Mouse (Mus musculus) limb, embryonic 11.5 days (tissue): Measurements from ENCODE around the gene Ugt1a6b. TPM values are rescaled to one million over a fixed set of nuclear protein-coding genes. Genes with fewer than 3 reads are reported as not detected.

ENCODE experiments used
- ATAC-seq: fragments of 200-750 bp; cut with Nextera tagmentation; 2 replicates; pipeline ENCODE4 v1.8.0; 2017; ENCODE audit warnings: low read depth; ENCODE audit not compliant: insufficient number of reproducible peaks, low FRiP score, low TSS enrichment
- DNase-seq: peaks from one replicate; pipeline ENCODE4 v3.0.0-alpha.2; 2015; ENCODE audit warnings: low spot score
- H3K27ac ChIP-seq: fragments of 300-500 bp; sonication (generic); replicated peaks from 2 replicates; pipeline ENCODE4 v1.5.1; 2014; ENCODE audit warnings: low read depth, mild to moderate bottlenecking, low read length
- H3K27me3 ChIP-seq: fragments of 300-500 bp; sonication (generic); 2 replicates; pipeline ENCODE4 v1.6.1; 2014; ENCODE audit warnings: mild to moderate bottlenecking, low read length, mixed read lengths; ENCODE audit not compliant: control insufficient read depth, insufficient read depth
- H3K36me3 ChIP-seq: fragments of 300-500 bp; sonication (generic); 2 replicates; pipeline ENCODE4 v1.6.1; 2014; ENCODE audit warnings: mild to moderate bottlenecking, low read length, moderate library complexity, mixed read lengths; ENCODE audit not compliant: control insufficient read depth, insufficient read depth
- H3K4me1 ChIP-seq: fragments of 300-500 bp; sonication (generic); 2 replicates; pipeline ENCODE4 v1.6.1; 2014; ENCODE audit warnings: low read length, mixed read lengths; ENCODE audit not compliant: control insufficient read depth, insufficient read depth
- H3K4me2 ChIP-seq: fragments of 300-500 bp; sonication (generic); 2 replicates; pipeline ENCODE4 v1.6.1; 2014; ENCODE audit warnings: low read depth, mild to moderate bottlenecking, moderate library complexity; ENCODE audit not compliant: severe bottlenecking
- H3K4me3 ChIP-seq: fragments of 300-500 bp; sonication (generic); 2 replicates; pipeline ENCODE4 v1.5.1; 2014; ENCODE audit warnings: low read depth, low read length
- H3K9ac ChIP-seq: fragments of 300-500 bp; sonication (generic); 2 replicates; pipeline ENCODE4 v1.6.1; 2014; ENCODE audit warnings: mild to moderate bottlenecking, low read length
- H3K9me3 ChIP-seq: fragments of 300-500 bp; sonication (generic); 2 replicates; pipeline ENCODE4 v1.6.1; 2016; ENCODE audit warnings: low read length; ENCODE audit not compliant: control insufficient read depth
- WGBS: fragments of 180-500 bp; shearing (Covaris S2); extraction: QIAGEN DNeasy Blood & Tissue Kit; methylation state at CpG from one replicate; pipeline ENCODE4 v1.1.7; 2014; 5-methylcytosine and 5-hydroxymethylcytosine counted together
- polyA plus RNA-seq: library from polyadenylated mRNA; unstranded; fragments of >200 nt; fragmentation: Nextera tagmentation; extraction: Ambion mirVana; gene quantifications from 2 replicates; pipeline ENCODE4 v1.2.1, GENCODE M21; 2014

Gene Ugt1a6b
- polyA plus RNA-seq, 1 experiment from 2014 or later: not detected

- no peak for ATAC-seq
These were observed 110.9 kb downstream of the Ugt1a6b start for GRCm38 (mm10) chr1:88213766-88214461.

GRCm38 (mm10) chr1:88214462-88214952 lies 111.5 kb downstream of the Ugt1a6b start:
- no peaks in the 10 kb centered on the region for H3K27me3 ChIP-seq
- no peak overlapping the region for H3K4me3 ChIP-seq
- H3K27ac ChIP-seq: no peak overlapping the region
- ATAC-seq: no peak
- H3K36me3 ChIP-seq: no peaks in the 10 kb centered on the region
- H3K4me1 ChIP-seq: no peaks in the 10 kb centered on the region
- no peak overlapping the region for H3K4me2 ChIP-seq
- H3K9me3 ChIP-seq: peaks cover 59% of the 10 kb centered on the region
- DNase-seq: peak; percentile 25
- no peak overlapping the region for H3K9ac ChIP-seq
- 80% methylated on average over 2 of the region's 2 CpGs for WGBS

More at GRCm38 (mm10) chr1:88213766-88214461, 110.9 kb downstream of the Ugt1a6b start:
- H3K4me2 ChIP-seq: no peak overlapping the region
- H3K27me3 ChIP-seq: no peaks in the 10 kb centered on the region
- peak; percentile 30 for DNase-seq
- H3K9me3 ChIP-seq: peaks cover 59% of the 10 kb centered on the region
- WGBS: 78% methylated on average over 2 of the region's 2 CpGs
- no peak overlapping the region for H3K9ac ChIP-seq
- no peaks in the 10 kb centered on the region for H3K4me1 ChIP-seq
- H3K36me3 ChIP-seq: no peaks in the 10 kb centered on the region
- H3K27ac ChIP-seq: no peak overlapping the region
- no peak overlapping the region for H3K4me3 ChIP-seq

GRCm38 (mm10) chr1:88215466-88216380 lies 112.7 kb downstream of the Ugt1a6b start:
- Histone ChIP-seq H3K36me3 (no peaks in the 10 kb centered on the region), H3K4me1 (no peaks in the 10 kb centered on the region), H3K27ac (no peak overlapping the region), H3K4me2 (no peak overlapping the region), H3K4me3 (no peak overlapping the region), H3K9ac (no peak overlapping the region), H3K9me3 (peaks cover 59% of the 10 kb centered on the region), H3K27me3 (no peaks in the 10 kb centered on the region)
- ATAC-seq: no peak
- peak; percentile 30 for DNase-seq
- WGBS: 72% methylated on average over 10 of the region's 10 CpGs

GRCm38 (mm10) chr1:88216551-88216950 lies 113.5 kb downstream of the Ugt1a6b start:
- Histone ChIP-seq H3K27ac (no peak overlapping the region), H3K4me3 (no peak overlapping the region), H3K36me3 (no peaks in the 10 kb centered on the region), H3K4me1 (no peaks in the 10 kb centered on the region), H3K9me3 (peaks cover 56% of the 10 kb centered on the region), H3K4me2 (no peak overlapping the region), H3K27me3 (no peaks in the 10 kb centered on the region), H3K9ac (no peak overlapping the region)
- no peak for ATAC-seq
- peak; percentile 22 for DNase-seq
- WGBS: 56% methylated on average over 2 of the region's 2 CpGs

GRCm38 (mm10) chr1:88217144-88217543 lies 114.1 kb downstream of the Ugt1a6b start:
- DNase-seq: peak; percentile 40
- H3K9me3 ChIP-seq: peaks cover 51% of the 10 kb centered on the region
- no peak overlapping the region for H3K4me2 ChIP-seq
- no peak overlapping the region for H3K9ac ChIP-seq
- no peaks in the 10 kb centered on the region for H3K4me1 ChIP-seq
- H3K4me3 ChIP-seq: no peak overlapping the region
- 68% methylated on average over 2 of the region's 2 CpGs for WGBS
- H3K36me3 ChIP-seq: no peaks in the 10 kb centered on the region
- no peak for ATAC-seq
- no peaks in the 10 kb centered on the region for H3K27me3 ChIP-seq
- no peak overlapping the region for H3K27ac ChIP-seq

- DNase-seq (peak; percentile 25), ATAC-seq (no peak)
- Histone ChIP-seq H3K9ac (no peak overlapping the region), H3K4me2 (no peak overlapping the region), H3K36me3 (no peaks in the 10 kb centered on the region), H3K4me3 (no peak overlapping the region), H3K9me3 (peaks cover 48% of the 10 kb centered on the region), H3K27ac (no peak overlapping the region), H3K27me3 (no peaks in the 10 kb centered on the region), H3K4me1 (no peaks in the 10 kb centered on the region)
- WGBS: 40% methylated on average over 3 of the region's 3 CpGs
These were observed 114.5 kb downstream of the Ugt1a6b start for GRCm38 (mm10) chr1:88217576-88217975.

GRCm38 (mm10) chr1:88218051-88218450 lies 115.0 kb downstream of the Ugt1a6b start:
- Histone ChIP-seq H3K9ac (no peak overlapping the region), H3K36me3 (no peaks in the 10 kb centered on the region), H3K9me3 (peaks cover 43% of the 10 kb centered on the region), H3K4me3 (no peak overlapping the region), H3K27me3 (no peaks in the 10 kb centered on the region), H3K4me1 (no peaks in the 10 kb centered on the region), H3K4me2 (no peak overlapping the region), H3K27ac (no peak overlapping the region)
- 76% methylated on average over 9 of the region's 9 CpGs for WGBS
- DNase-seq (peak; percentile 40), ATAC-seq (no peak)

GRCm38 (mm10) chr1:88218591-88218990 lies 115.5 kb downstream of the Ugt1a6b start:
- peak; percentile 32 for DNase-seq
- H3K4me2 ChIP-seq: no peak overlapping the region
- ATAC-seq: no peak
- H3K27me3 ChIP-seq: no peaks in the 10 kb centered on the region
- H3K36me3 ChIP-seq: no peaks in the 10 kb centered on the region
- H3K4me3 ChIP-seq: no peak overlapping the region
- H3K9me3 ChIP-seq: peaks cover 38% of the 10 kb centered on the region
- H3K9ac ChIP-seq: no peak overlapping the region
- H3K27ac ChIP-seq: no peak overlapping the region
- H3K4me1 ChIP-seq: no peaks in the 10 kb centered on the region
- WGBS: 51% methylated on average over 4 of the region's 4 CpGs
